Mouse (Mus musculus): ENCODE results near the gene Lingo1. TPM values are rescaled to one million over a fixed set of nuclear protein-coding genes. Genes with fewer than 3 reads are reported as not detected.

Lingo1 gene
- polyA plus RNA-seq, 2 experiments = 5.4 to 21.0 TPM

DNA sequence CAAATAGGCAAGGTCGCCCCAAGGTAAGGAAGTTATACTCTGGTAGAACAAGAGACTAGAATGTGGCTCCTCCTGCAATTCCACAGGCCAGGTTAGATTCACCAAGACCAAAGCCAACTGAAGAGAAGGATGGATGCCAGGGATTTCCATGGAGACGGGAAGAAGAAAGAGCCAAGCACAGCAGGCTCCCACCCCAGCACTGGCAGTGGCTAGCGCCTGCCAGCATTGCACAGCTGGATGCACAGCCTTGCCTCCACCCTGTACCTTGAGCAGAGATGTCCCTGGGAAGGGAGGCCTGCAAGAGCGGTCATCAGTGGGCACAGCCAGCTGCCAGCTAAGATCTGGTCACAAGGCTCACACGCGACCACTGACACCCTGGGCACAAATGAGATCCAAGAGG, 42.9 kb downstream of the Lingo1 start:
- Histone ChIP-seq H3K4me3 (replicated peaks; ENCODE audit: low read length) (no peak overlapping the region), H3K36me3 (ENCODE audit: control insufficient read depth, insufficient read depth, low read length) (no peaks in the 10 kb centered on the region)

DNA sequence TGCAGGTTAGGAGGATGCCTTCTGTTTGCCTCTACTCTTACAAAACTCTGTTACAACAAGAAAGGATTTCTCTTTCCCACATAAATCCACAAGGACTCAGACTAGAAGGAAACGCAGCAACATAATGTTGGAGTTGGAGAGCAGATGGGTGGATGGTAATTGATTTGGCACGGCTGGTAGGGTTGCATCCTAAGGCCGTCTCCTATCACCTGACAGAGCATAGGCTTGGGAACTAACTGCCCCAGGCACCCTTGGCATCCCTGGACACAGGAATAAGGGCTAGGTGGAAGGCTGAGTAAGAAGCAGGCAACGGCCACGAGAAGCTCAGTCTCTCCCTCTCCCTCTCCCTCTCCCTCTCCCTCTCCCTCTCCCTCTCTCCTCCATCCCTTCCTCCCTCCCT, 48.2 kb downstream of the Lingo1 start:
- Histone ChIP-seq H3K36me3 (ENCODE audit: control insufficient read depth, insufficient read depth, low read length) (no peaks in the 10 kb centered on the region), H3K4me3 (replicated peaks; ENCODE audit: low read length) (no peak overlapping the region), H3K4me1 (ENCODE audit: control insufficient read depth, insufficient read depth, low read length) (no peaks in the 10 kb centered on the region), H3K9me3 (ENCODE audit: control insufficient read depth, low read length) (no peaks in the 10 kb centered on the region), H3K9ac (ENCODE audit: low read depth, low read length, severe bottlenecking) (no peak overlapping the region), H3K4me2 (replicated peaks; ENCODE audit: low read depth, low read length, severe bottlenecking) (no peak overlapping the region), H3K27ac (replicated peaks; ENCODE audit: low read depth, low read length) (no peak overlapping the region), H3K27me3 (ENCODE audit: control insufficient read depth, insufficient read depth, low read length) (no peaks in the 10 kb centered on the region)
- WGBS = 67% methylated on average over 5 of the region's 5 CpGs
- TF ChIP-seq POLR2A (IDR thresholded peaks at IDR 0.05; ENCODE audit: borderline replicate concordance, extremely low read depth, insufficient read depth, insufficient read length) = no peak
- DNase-seq (ENCODE audit: low spot score) = no peak
- ATAC-seq (ENCODE audit: low FRiP score, low read depth) = no peak

More for the DNA sequence above, 42.9 kb downstream of the Lingo1 start:
- Histone ChIP-seq H3K4me1 (ENCODE audit: control insufficient read depth, insufficient read depth, low read length) (peaks cover 3% of the 10 kb centered on the region; the same call in 1 of the 2 replicates), H3K27me3 (ENCODE audit: control insufficient read depth, insufficient read depth, low read length) (no peaks in the 10 kb centered on the region), H3K27ac (replicated peaks; ENCODE audit: low read depth, low read length) (no peak overlapping the region), H3K4me2 (replicated peaks; ENCODE audit: low read depth, low read length, severe bottlenecking) (no peak overlapping the region), H3K9me3 (ENCODE audit: control insufficient read depth, low read length) (no peaks in the 10 kb centered on the region), H3K9ac (ENCODE audit: low read depth, low read length, severe bottlenecking) (no peak overlapping the region)
- WGBS = 81% methylated on average over 6 of the region's 6 CpGs
- TF ChIP-seq POLR2A (IDR thresholded peaks at IDR 0.05; ENCODE audit: borderline replicate concordance, extremely low read depth, insufficient read depth, insufficient read length) = no peak
- DNase-seq (ENCODE audit: low spot score) (no peak), ATAC-seq (ENCODE audit: low FRiP score, low read depth) (no peak)

DNA sequence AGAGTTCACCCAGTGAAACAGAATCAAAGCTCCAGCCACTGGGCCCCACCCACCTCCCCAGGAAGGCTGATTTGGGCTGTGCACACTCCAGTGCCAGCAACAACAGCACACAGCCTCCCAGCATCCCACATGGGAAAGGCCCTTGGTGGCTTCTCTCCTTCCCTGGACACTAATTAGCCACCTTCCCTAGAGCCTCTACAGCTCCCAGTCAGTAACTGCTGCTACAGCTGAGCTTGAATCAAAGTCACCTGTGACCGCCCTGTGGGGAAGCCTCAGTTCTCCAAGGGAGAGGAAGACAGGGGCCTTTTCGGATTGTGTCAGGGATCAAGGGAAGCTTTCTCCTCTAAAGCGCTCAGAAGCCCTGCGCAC, 49.4 kb downstream of the Lingo1 start:
- H3K4me2 ChIP-seq (replicated peaks; ENCODE audit: low read depth, low read length, severe bottlenecking) = no peak overlapping the region
- no peaks in the 10 kb centered on the region for H3K9me3 ChIP-seq (ENCODE audit: control insufficient read depth, low read length)
- no peak for ATAC-seq (ENCODE audit: low FRiP score, low read depth)
- TF ChIP-seq POLR2A (IDR thresholded peaks at IDR 0.05; ENCODE audit: borderline replicate concordance, extremely low read depth, insufficient read depth, insufficient read length) = no peak
- WGBS = 66% methylated on average over 4 of the region's 4 CpGs
- no peak overlapping the region for H3K4me3 ChIP-seq (replicated peaks; ENCODE audit: low read length)
- no peaks in the 10 kb centered on the region for H3K36me3 ChIP-seq (ENCODE audit: control insufficient read depth, insufficient read depth, low read length)
- no peaks in the 10 kb centered on the region for H3K27me3 ChIP-seq (ENCODE audit: control insufficient read depth, insufficient read depth, low read length)
- no peak overlapping the region for H3K9ac ChIP-seq (ENCODE audit: low read depth, low read length, severe bottlenecking)
- DNase-seq (ENCODE audit: low spot score) = no peak
- no peaks in the 10 kb centered on the region for H3K4me1 ChIP-seq (ENCODE audit: control insufficient read depth, insufficient read depth, low read length)
- H3K27ac ChIP-seq (replicated peaks; ENCODE audit: low read depth, low read length) = no peak overlapping the region

DNA sequence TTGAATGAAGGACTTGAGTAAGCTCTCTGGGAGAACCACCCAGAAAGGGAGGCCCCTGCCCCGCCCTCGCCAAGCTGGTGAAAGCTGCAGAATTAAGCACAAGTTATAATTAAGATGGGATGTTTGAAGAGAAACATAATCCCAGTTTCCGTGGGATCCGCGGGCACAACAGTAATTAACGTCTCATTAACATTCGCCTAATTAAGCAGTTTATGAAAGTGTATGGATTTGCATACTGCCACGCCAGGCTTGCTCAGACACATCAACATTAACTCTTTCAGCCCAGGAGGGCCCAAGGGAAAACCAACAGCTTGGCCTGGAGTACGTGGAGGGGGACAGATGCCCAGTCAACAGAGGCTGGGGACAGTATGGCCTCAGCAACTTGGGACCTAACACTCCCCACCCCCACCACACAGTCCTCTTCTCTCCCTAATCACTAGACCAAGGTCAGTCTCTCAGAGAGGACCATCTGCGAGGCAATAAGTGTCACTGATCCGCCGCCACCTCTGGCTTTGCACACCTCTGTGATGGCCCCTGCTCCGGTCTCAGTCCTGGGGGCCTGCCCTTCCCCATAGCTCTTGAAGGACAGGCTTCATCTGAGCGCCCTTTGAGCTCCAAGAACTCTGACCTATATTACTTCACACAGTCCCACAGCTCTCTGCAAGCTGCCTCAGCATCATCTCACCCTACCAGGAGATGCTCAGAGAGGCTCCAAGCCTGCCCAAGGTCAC, 49.9 kb downstream of the Lingo1 start:
- Histone ChIP-seq H3K27ac (replicated peaks; ENCODE audit: low read depth, low read length) (no peak overlapping the region), H3K36me3 (ENCODE audit: control insufficient read depth, insufficient read depth, low read length) (no peaks in the 10 kb centered on the region), H3K9me3 (ENCODE audit: control insufficient read depth, low read length) (no peaks in the 10 kb centered on the region), H3K4me2 (replicated peaks; ENCODE audit: low read depth, low read length, severe bottlenecking) (no peak overlapping the region), H3K4me3 (replicated peaks; ENCODE audit: low read length) (no peak overlapping the region), H3K9ac (ENCODE audit: low read depth, low read length, severe bottlenecking) (no peak overlapping the region), H3K4me1 (ENCODE audit: control insufficient read depth, insufficient read depth, low read length) (no peaks in the 10 kb centered on the region), H3K27me3 (ENCODE audit: control insufficient read depth, insufficient read depth, low read length) (no peaks in the 10 kb centered on the region)
- ATAC-seq (ENCODE audit: low FRiP score, low read depth) = no peak
- TF ChIP-seq POLR2A (IDR thresholded peaks at IDR 0.05; ENCODE audit: borderline replicate concordance, extremely low read depth, insufficient read depth, insufficient read length) = no peak
- WGBS = 45% methylated on average over 12 of the region's 14 CpGs
- no peak for DNase-seq (ENCODE audit: low spot score)

DNA sequence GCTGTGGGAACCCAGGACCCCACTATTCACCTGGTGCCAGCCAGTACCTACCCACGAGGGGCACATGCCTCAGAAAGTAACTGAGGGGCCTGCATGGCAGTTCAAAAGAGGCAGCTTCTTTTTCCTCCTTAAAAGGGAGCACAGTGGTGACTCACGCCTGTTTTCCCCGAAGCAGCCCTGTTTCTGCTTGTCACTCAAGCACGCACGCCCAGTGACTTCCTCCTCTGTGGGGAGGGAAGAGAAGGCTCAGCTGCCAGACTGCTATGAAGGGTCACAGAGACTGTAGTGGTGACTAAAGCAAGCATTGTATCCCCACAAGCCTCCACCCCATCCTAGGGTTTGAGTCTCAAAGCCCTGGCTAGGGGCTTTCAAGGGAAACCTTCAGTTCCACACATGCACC, 51.9 kb downstream of the Lingo1 start:
- DNase-seq (ENCODE audit: low spot score) (no peak), ATAC-seq (ENCODE audit: low FRiP score, low read depth) (no peak)
- Histone ChIP-seq H3K4me2 (replicated peaks; ENCODE audit: low read depth, low read length, severe bottlenecking) (no peak overlapping the region), H3K27me3 (ENCODE audit: control insufficient read depth, insufficient read depth, low read length) (no peaks in the 10 kb centered on the region), H3K4me3 (replicated peaks; ENCODE audit: low read length) (no peak overlapping the region), H3K27ac (replicated peaks; ENCODE audit: low read depth, low read length) (no peak overlapping the region), H3K9me3 (ENCODE audit: control insufficient read depth, low read length) (no peaks in the 10 kb centered on the region), H3K9ac (ENCODE audit: low read depth, low read length, severe bottlenecking) (no peak overlapping the region), H3K4me1 (ENCODE audit: control insufficient read depth, insufficient read depth, low read length) (no peaks in the 10 kb centered on the region), H3K36me3 (ENCODE audit: control insufficient read depth, insufficient read depth, low read length) (no peaks in the 10 kb centered on the region)
- TF ChIP-seq POLR2A (IDR thresholded peaks at IDR 0.05; ENCODE audit: borderline replicate concordance, extremely low read depth, insufficient read depth, insufficient read length) = no peak
- 42% methylated on average over 5 of the region's 5 CpGs for WGBS
